Mouse (Mus musculus): Measurements from ENCODE around the gene Cebpa. TPM values are rescaled to one million over a fixed set of nuclear protein-coding genes. Genes with fewer than 3 reads are reported as not detected.

Gene Cebpa
- total and polyA plus RNA-seq, 3 experiments: 2.3 to 4.4 TPM; not detected in 1

GRCm38 (mm10) chr7:35090550-35090949, 28.5 kb upstream of the Cebpa start:
- H3K36me3 ChIP-seq (ENCODE audit: control insufficient read depth in 1 of 2, insufficient read depth in 2 of 2, low read length in 2 of 2): peaks cover 0 to 6% of the 10 kb centered on the region in 2 experiments; a peak in 1 of 4 replicates
- H3K9ac ChIP-seq (ENCODE audit: control insufficient read depth, low read depth, low read length, poor library complexity, severe bottlenecking): no peak overlapping the region
- no peaks in the 10 kb centered on the region for H3K9me3 ChIP-seq (replicated peaks; ENCODE audit: insufficient read depth, low read length)
- no peak for DNase-seq (ENCODE audit: low read depth, low spot score)
- H3K27me3 ChIP-seq (ENCODE audit: control insufficient read depth in 1 of 2, insufficient read depth in 2 of 2, low read length in 2 of 2): peaks cover 0 to 1% of the 10 kb centered on the region in 2 experiments; a peak in 1 of 4 replicates
- peaks cover 0 to 6% of the 10 kb centered on the region in 2 experiments; a peak in 1 of 4 replicates for H3K4me1 ChIP-seq (ENCODE audit: control insufficient read depth in 1 of 2, insufficient read depth in 2 of 2, low read length in 2 of 2)
- H3K79me2 ChIP-seq (ENCODE audit: control insufficient read depth, insufficient read depth, low read length, poor library complexity): no peaks in the 10 kb centered on the region
- TF ChIP-seq CTCF (IDR thresholded peaks at IDR 0.05 in 2 of 3, conservative IDR thresholded peaks at IDR 0.05 in 1 of 3; ENCODE audit: control insufficient read depth in 1 of 3, insufficient read depth in 1 of 3, low read depth in 2 of 3, low read length in 3 of 3, poor library complexity in 1 of 3, severe bottlenecking in 1 of 3) (no peak), TCF12 (IDR thresholded peaks at IDR 0.05; ENCODE audit: low read depth, low read length) (no peak), ZKSCAN1 (IDR thresholded peaks at IDR 0.05; ENCODE audit: low read depth, low read length) (no peak), MEF2A (IDR thresholded peaks at IDR 0.05; ENCODE audit: extremely low read depth, insufficient replicate concordance, low read depth, low read length, poor library complexity, severe bottlenecking) (no peak), ZC3H11A (IDR thresholded peaks at IDR 0.05; ENCODE audit: low read depth, low read length) (no peak)
- no peak overlapping the region for H3K4me3 ChIP-seq (ENCODE audit: control insufficient read depth in 1 of 2, insufficient read depth in 1 of 2, low read depth in 2 of 2, low read length in 2 of 2)
- H3K27ac ChIP-seq (ENCODE audit: control insufficient read depth, low read depth, low read length): no peak overlapping the region

- Histone ChIP-seq H3K4me1 (ENCODE audit: control insufficient read depth in 1 of 2, insufficient read depth in 2 of 2, low read length in 2 of 2) (peaks cover 0 to 6% of the 10 kb centered on the region in 2 experiments; a peak in 1 of 4 replicates), H3K9ac (ENCODE audit: control insufficient read depth, low read depth, low read length, poor library complexity, severe bottlenecking) (no peak overlapping the region), H3K27me3 (ENCODE audit: control insufficient read depth in 1 of 2, insufficient read depth in 2 of 2, low read length in 2 of 2) (no peaks in the 10 kb centered on the region), H3K4me3 (ENCODE audit: control insufficient read depth in 1 of 2, insufficient read depth in 1 of 2, low read depth in 2 of 2, low read length in 2 of 2) (no peak overlapping the region), H3K27ac (ENCODE audit: control insufficient read depth, low read depth, low read length) (no peak overlapping the region), H3K9me3 (replicated peaks; ENCODE audit: insufficient read depth, low read length) (no peaks in the 10 kb centered on the region), H3K79me2 (ENCODE audit: control insufficient read depth, insufficient read depth, low read length, poor library complexity) (no peaks in the 10 kb centered on the region), H3K36me3 (ENCODE audit: control insufficient read depth in 1 of 2, insufficient read depth in 2 of 2, low read length in 2 of 2) (peaks cover 0 to 6% of the 10 kb centered on the region in 2 experiments; a peak in 1 of 4 replicates)
- TF ChIP-seq SIN3A (IDR thresholded peaks at IDR 0.05; ENCODE audit: low read length) (no peak), E2F4 (IDR thresholded peaks at IDR 0.05; ENCODE audit: borderline replicate concordance, low read depth, low read length) (no peak), POLR2AphosphoS2 (IDR thresholded peaks at IDR 0.05; ENCODE audit: low read length) (no peak), MYC (IDR thresholded peaks at IDR 0.05; ENCODE audit: low read depth, low read length) (no peak), GABPA (IDR thresholded peaks at IDR 0.05; ENCODE audit: low read depth, low read length) (no peak), NRF1 (IDR thresholded peaks at IDR 0.05; ENCODE audit: insufficient read depth, low read depth, low read length, poor library complexity, severe bottlenecking) (no peak), RCOR1 (IDR thresholded peaks at IDR 0.05; ENCODE audit: low read depth, low read length) (no peak), CTCF (IDR thresholded peaks at IDR 0.05 in 2 of 3, conservative IDR thresholded peaks at IDR 0.05 in 1 of 3; ENCODE audit: control insufficient read depth in 1 of 3, insufficient read depth in 1 of 3, low read depth in 2 of 3, low read length in 3 of 3, poor library complexity in 1 of 3, severe bottlenecking in 1 of 3) (no peak), ELF1 (IDR thresholded peaks at IDR 0.05; ENCODE audit: low read depth, low read length) (no peak), EP300 (IDR thresholded peaks at IDR 0.05; ENCODE audit: low read depth in 1 of 2, low read length in 2 of 2) (no peak)
- no peak for DNase-seq (ENCODE audit: low read depth, low spot score)
These were observed 24.0 kb upstream of the Cebpa start for GRCm38 (mm10) chr7:35094975-35095678.
